Mouse (Mus musculus) stomach, embryonic 15.5 days (tissue): ENCODE measurements at regions not wholly inside any gene's neighbourhood (a gene's known extent, or its start where the extent isn't known, plus 50 kb on each side); places are given as distances from the start of the nearest gene placed in this dataset.
A peak's percentile ranks its signal among the peaks of the same experiment; 100 is the strongest.

Experiments
- ATAC-seq: fragments of 200-750 bp; cut with Nextera tagmentation; 2 replicates; pipeline ENCODE4 v1.8.0; 2017; ENCODE audit warnings: low read depth, moderate number of reproducible peaks, moderate TSS enrichment; ENCODE audit not compliant: insufficient read depth, low FRiP score
- H3K27ac ChIP-seq: fragments of 300-500 bp; sonication (generic); 2 replicates; pipeline ENCODE4 v1.5.1; 2015; ENCODE audit warnings: mild to moderate bottlenecking, inconsistent platforms
- H3K27me3 ChIP-seq: fragments of 300-500 bp; sonication (generic); replicated peaks from 2 replicates; pipeline ENCODE4 v1.6.1; 2015; ENCODE audit warnings: inconsistent platforms
- H3K36me3 ChIP-seq: fragments of 300-500 bp; sonication (generic); 2 replicates; pipeline ENCODE4 v1.6.1; 2015; ENCODE audit warnings: inconsistent platforms
- H3K4me1 ChIP-seq: fragments of 300-500 bp; sonication (generic); 2 replicates; pipeline ENCODE4 v1.6.1; 2015; ENCODE audit warnings: inconsistent platforms
- H3K4me2 ChIP-seq: fragments of 300-500 bp; sonication (generic); 2 replicates; pipeline ENCODE4 v1.6.1; 2015; ENCODE audit warnings: mild to moderate bottlenecking, inconsistent platforms
- H3K4me3 ChIP-seq: fragments of 300-500 bp; sonication (generic); replicated peaks from 2 replicates; pipeline ENCODE4 v1.5.1; 2015; ENCODE audit warnings: inconsistent platforms
- H3K9ac ChIP-seq: fragments of 300-500 bp; sonication (generic); 2 replicates; pipeline ENCODE4 v1.6.1; 2015; ENCODE audit warnings: inconsistent platforms
- H3K9me3 ChIP-seq: fragments of 300-500 bp; sonication (generic); 2 replicates; pipeline ENCODE4 v1.6.1; 2016; ENCODE audit warnings: inconsistent platforms
- WGBS: fragments of 180-500 bp; shearing (Covaris S2); methylation state at CpG from one replicate; pipeline ENCODE4 v1.1.7; 2015; 5-methylcytosine and 5-hydroxymethylcytosine counted together

DNA sequence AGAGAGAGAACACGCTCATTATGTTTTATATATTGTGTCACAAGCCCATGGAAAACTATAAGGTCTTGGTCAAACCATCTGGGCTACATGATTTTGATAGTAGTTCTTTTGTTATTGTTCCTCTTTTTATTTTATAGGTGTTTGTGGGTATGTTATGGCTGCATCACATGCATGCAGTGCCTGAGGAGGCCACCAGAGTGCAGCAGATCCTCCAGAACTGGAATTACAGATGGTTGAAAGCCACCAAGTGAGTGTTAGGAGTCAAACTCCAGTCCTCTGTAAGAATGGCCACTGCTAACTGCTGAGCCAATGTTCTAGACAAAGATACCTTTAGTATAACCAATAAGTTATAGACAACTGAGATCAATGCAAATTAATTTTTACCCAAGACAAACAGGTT, 435.9 kb upstream of the Dmac1 start:
- H3K4me3 ChIP-seq, result no peak overlapping the region
- 93% methylated on average over 1 of the region's 1 CpGs for WGBS
- no peaks in the 10 kb centered on the region for H3K9me3 ChIP-seq
- H3K36me3 ChIP-seq, result no peaks in the 10 kb centered on the region
- no peaks in the 10 kb centered on the region for H3K4me1 ChIP-seq
- no peak overlapping the region for H3K9ac ChIP-seq
- H3K27me3 ChIP-seq, result no peaks in the 10 kb centered on the region
- no peak overlapping the region for H3K4me2 ChIP-seq
- H3K27ac ChIP-seq, result no peak overlapping the region
- no peak for ATAC-seq

GRCm38 (mm10) chr4:75700780-75701378, 422.8 kb upstream of the Dmac1 start:
- 63% methylated on average over 3 of the region's 3 CpGs for WGBS
- no peaks in the 10 kb centered on the region for H3K4me1 ChIP-seq

DNA sequence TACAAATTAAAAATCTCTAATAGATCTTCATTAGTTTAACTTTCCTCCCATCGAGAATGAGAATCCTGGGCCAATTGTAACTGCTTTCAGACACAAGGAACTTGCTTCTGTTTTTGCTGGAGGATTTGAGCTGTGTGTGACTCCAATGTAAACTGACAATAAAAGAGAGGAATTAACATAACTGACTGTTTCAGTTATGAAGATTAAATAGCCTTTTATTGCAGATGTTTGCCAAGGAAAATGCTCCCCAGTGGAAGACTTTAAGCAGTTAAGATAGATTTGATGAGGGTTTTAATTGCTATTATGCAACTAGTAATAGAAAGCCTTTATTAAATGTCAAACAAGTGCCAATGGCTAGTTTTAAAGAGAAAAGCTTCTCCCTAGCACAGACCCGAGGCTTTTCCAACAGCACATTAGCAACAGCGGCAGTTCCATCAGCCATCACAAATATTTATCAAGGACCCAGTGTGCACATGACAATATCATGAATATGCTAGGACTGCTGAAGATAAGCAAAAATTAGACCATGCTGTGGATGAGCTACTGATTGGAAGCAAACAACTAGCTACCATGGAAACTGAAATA, 398.6 kb upstream of the Dmac1 start:
- ATAC-seq, result no peak
- no peaks in the 10 kb centered on the region for H3K9me3 ChIP-seq
- H3K27ac ChIP-seq, result no peak overlapping the region
- no peaks in the 10 kb centered on the region for H3K36me3 ChIP-seq
- 41% methylated on average over 3 of the region's 3 CpGs for WGBS
- no peaks in the 10 kb centered on the region for H3K27me3 ChIP-seq
- H3K4me1 ChIP-seq, result no peaks in the 10 kb centered on the region
- H3K9ac ChIP-seq, result no peak overlapping the region
- H3K4me2 ChIP-seq, result no peak overlapping the region
- H3K4me3 ChIP-seq, result no peak overlapping the region

More at GRCm38 (mm10) chr4:75700780-75701378, 422.8 kb upstream of the Dmac1 start:
- Histone ChIP-seq H3K4me3 (no peak overlapping the region), H3K27ac (no peak overlapping the region), H3K36me3 (no peaks in the 10 kb centered on the region), H3K9me3 (no peaks in the 10 kb centered on the region), H3K4me2 (no peak overlapping the region), H3K9ac (no peak overlapping the region), H3K27me3 (no peaks in the 10 kb centered on the region)
- ATAC-seq, result no peak

GRCm38 (mm10) chr4:75641046-75641445, 362.9 kb upstream of the Dmac1 start:
- no peaks in the 10 kb centered on the region for H3K27me3 ChIP-seq
- ATAC-seq, result no peak

DNA sequence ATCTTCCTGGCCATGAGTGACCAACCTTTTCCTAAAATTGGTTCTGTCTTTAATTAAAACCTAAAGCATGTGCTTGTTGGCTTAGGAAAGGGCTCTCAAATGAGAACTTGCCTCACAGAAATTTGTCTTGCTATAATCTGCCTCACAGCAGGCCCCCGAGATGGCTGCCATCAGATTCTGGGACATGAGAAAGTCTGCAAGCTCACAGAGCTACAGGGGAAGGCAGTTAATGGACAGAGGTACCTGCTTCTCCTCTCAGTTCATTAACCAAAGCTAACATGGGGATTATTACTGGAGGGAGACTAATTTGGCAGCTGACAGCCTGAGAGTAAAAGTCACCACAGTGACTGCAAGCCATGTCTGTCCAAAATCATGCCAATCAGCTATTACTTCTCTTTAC, 358.5 kb upstream of the Dmac1 start:
- H3K4me3 ChIP-seq, result no peak overlapping the region
- H3K36me3 ChIP-seq, result no peaks in the 10 kb centered on the region
- no peaks in the 10 kb centered on the region for H3K4me1 ChIP-seq
- ATAC-seq, result no peak
- H3K27ac ChIP-seq, result no peak overlapping the region
- H3K9ac ChIP-seq, result no peak overlapping the region
- no peaks in the 10 kb centered on the region for H3K9me3 ChIP-seq
- no peak overlapping the region for H3K4me2 ChIP-seq
- no peaks in the 10 kb centered on the region for H3K27me3 ChIP-seq
- 77% methylated on average over 1 of the region's 1 CpGs for WGBS

More at GRCm38 (mm10) chr4:75641046-75641445, 362.9 kb upstream of the Dmac1 start:
- H3K9ac ChIP-seq, result no peak overlapping the region
- no peaks in the 10 kb centered on the region for H3K36me3 ChIP-seq
- no peak overlapping the region for H3K27ac ChIP-seq
- no peaks in the 10 kb centered on the region for H3K4me1 ChIP-seq
- H3K4me3 ChIP-seq, result no peak overlapping the region
- no peaks in the 10 kb centered on the region for H3K9me3 ChIP-seq
- H3K4me2 ChIP-seq, result no peak overlapping the region

GRCm38 (mm10) chr4:75589901-75590300, 311.8 kb upstream of the Dmac1 start:
- H3K27ac ChIP-seq, result no peak overlapping the region
- 53% methylated on average over 3 of the region's 3 CpGs for WGBS
- no peaks in the 10 kb centered on the region for H3K4me1 ChIP-seq
- no peak overlapping the region for H3K4me3 ChIP-seq
- no peaks in the 10 kb centered on the region for H3K9me3 ChIP-seq
- no peak overlapping the region for H3K9ac ChIP-seq
- no peak overlapping the region for H3K4me2 ChIP-seq
- no peaks in the 10 kb centered on the region for H3K36me3 ChIP-seq
- no peaks in the 10 kb centered on the region for H3K27me3 ChIP-seq
- ATAC-seq, result no peak

DNA sequence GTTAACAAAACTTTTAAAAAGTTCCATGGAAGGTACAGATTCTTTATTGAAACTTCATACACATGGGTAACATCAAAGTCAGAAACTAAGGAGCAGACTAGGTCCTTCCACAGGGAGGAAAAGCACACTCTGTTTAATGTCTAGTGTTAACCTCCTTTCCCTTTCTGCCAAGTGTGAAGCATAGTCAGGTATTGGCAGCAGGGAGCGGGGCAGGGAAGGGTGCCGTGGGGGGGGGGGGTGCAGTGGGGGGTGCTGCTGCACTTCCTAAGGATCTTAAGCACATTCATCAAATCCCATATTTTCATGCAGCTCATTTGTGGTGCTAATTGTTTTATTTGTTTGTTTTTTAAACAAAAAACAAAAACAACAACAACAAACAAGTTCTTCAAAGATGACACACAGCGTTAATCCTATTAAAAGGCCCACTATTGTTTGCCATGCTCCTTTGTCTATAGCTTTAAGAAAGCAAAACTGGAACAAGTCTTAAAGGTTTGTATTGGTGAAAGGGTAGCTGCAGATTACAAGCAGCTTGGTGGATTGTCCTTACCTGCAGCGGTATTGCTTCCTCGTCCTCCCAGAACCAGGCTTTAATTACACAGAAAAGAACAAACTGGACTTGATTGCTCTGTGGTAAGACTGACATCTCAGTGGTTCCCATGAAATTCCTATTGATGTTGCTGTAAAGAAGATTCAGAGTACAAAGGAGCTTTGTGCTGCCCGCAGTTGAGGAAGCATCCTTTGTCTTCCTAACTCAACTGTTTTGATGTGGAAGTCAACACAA, 310.2 kb upstream of the Dmac1 start:
- Histone ChIP-seq H3K27me3 (no peaks in the 10 kb centered on the region), H3K27ac (no peak overlapping the region), H3K4me1 (no peaks in the 10 kb centered on the region), H3K4me3 (no peak overlapping the region), H3K4me2 (no peak overlapping the region), H3K36me3 (no peaks in the 10 kb centered on the region), H3K9ac (no peak overlapping the region), H3K9me3 (no peaks in the 10 kb centered on the region)
- no peak for ATAC-seq
- 66% methylated on average over 6 of the region's 6 CpGs for WGBS

GRCm38 (mm10) chr4:75579865-75580264, 301.8 kb upstream of the Dmac1 start:
- ATAC-seq, result no peak

GRCm38 (mm10) chr4:75572603-75573002, 294.5 kb upstream of the Dmac1 start:
- Histone ChIP-seq H3K27me3 (no peaks in the 10 kb centered on the region), H3K9ac (no peak overlapping the region), H3K27ac (no peak overlapping the region), H3K4me3 (no peak overlapping the region), H3K4me2 (no peak overlapping the region), H3K4me1 (no peaks in the 10 kb centered on the region), H3K36me3 (no peaks in the 10 kb centered on the region), H3K9me3 (no peaks in the 10 kb centered on the region)
- no peak for ATAC-seq

More at GRCm38 (mm10) chr4:75579865-75580264, 301.8 kb upstream of the Dmac1 start:
- no peak overlapping the region for H3K9ac ChIP-seq
- 56% methylated on average over 1 of the region's 1 CpGs for WGBS
- H3K27ac ChIP-seq, result no peak overlapping the region
- no peaks in the 10 kb centered on the region for H3K36me3 ChIP-seq
- no peaks in the 10 kb centered on the region for H3K27me3 ChIP-seq
- no peaks in the 10 kb centered on the region for H3K4me1 ChIP-seq
- H3K4me2 ChIP-seq, result no peak overlapping the region
- H3K4me3 ChIP-seq, result no peak overlapping the region
- H3K9me3 ChIP-seq, result no peaks in the 10 kb centered on the region

GRCm38 (mm10) chr4:75567630-75568029, 289.5 kb upstream of the Dmac1 start:
- WGBS, result 71% methylated on average over 2 of the region's 2 CpGs
- H3K4me2 ChIP-seq, result no peak overlapping the region
- no peaks in the 10 kb centered on the region for H3K36me3 ChIP-seq
- no peak overlapping the region for H3K4me3 ChIP-seq
- no peak overlapping the region for H3K27ac ChIP-seq
- no peaks in the 10 kb centered on the region for H3K9me3 ChIP-seq
- no peaks in the 10 kb centered on the region for H3K27me3 ChIP-seq
- H3K4me1 ChIP-seq, result no peaks in the 10 kb centered on the region
- H3K9ac ChIP-seq, result no peak overlapping the region
- ATAC-seq, result peak; percentile 68

GRCm38 (mm10) chr4:75562480-75562879, 284.4 kb upstream of the Dmac1 start:
- no peaks in the 10 kb centered on the region for H3K27me3 ChIP-seq
- H3K9ac ChIP-seq, result no peak overlapping the region
- H3K27ac ChIP-seq, result no peak overlapping the region
- ATAC-seq, result no peak
- no peak overlapping the region for H3K4me2 ChIP-seq
- no peaks in the 10 kb centered on the region for H3K4me1 ChIP-seq
- WGBS, result 14% methylated on average over 4 of the region's 4 CpGs
- H3K4me3 ChIP-seq, result no peak overlapping the region
- no peaks in the 10 kb centered on the region for H3K36me3 ChIP-seq
- H3K9me3 ChIP-seq, result no peaks in the 10 kb centered on the region

DNA sequence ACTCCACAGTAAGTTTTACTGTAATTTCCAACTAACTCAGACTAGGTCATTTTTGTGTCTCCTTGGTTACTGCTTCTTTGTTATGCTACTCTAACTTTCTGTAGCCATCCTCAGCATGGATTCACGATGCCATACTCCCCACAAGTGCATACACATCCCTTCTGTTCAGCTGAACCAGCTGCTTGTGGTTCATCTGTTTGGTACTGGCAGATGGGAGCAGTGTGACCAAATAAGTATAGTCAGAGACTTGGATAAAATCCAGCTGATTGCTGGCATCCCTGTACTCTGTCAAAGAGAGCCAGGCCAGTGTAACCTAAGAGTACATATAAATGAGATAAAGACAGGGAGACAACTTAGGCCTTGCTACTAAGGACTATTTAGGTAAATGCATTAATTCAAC, 283.7 kb upstream of the Dmac1 start:
- no peak overlapping the region for H3K4me3 ChIP-seq
- no peak overlapping the region for H3K9ac ChIP-seq
- no peaks in the 10 kb centered on the region for H3K9me3 ChIP-seq
- 44% methylated on average over 1 of the region's 1 CpGs for WGBS
- no peaks in the 10 kb centered on the region for H3K27me3 ChIP-seq
- no peaks in the 10 kb centered on the region for H3K4me1 ChIP-seq
- no peak overlapping the region for H3K4me2 ChIP-seq
- no peaks in the 10 kb centered on the region for H3K36me3 ChIP-seq
- no peak overlapping the region for H3K27ac ChIP-seq
- ATAC-seq, result no peak
